Mouse (Mus musculus) kidney, postnatal 10 days (tissue): ENCODE results near the gene Tekt4.
A peak's percentile ranks its signal among the peaks of the same experiment; 100 is the strongest.

ENCODE experiments used
- DNase-seq: peaks from one replicate; pipeline ENCODE4 v3.0.0; 2021; ENCODE audit warnings: mixed read lengths

Gene Tekt4

DNA sequence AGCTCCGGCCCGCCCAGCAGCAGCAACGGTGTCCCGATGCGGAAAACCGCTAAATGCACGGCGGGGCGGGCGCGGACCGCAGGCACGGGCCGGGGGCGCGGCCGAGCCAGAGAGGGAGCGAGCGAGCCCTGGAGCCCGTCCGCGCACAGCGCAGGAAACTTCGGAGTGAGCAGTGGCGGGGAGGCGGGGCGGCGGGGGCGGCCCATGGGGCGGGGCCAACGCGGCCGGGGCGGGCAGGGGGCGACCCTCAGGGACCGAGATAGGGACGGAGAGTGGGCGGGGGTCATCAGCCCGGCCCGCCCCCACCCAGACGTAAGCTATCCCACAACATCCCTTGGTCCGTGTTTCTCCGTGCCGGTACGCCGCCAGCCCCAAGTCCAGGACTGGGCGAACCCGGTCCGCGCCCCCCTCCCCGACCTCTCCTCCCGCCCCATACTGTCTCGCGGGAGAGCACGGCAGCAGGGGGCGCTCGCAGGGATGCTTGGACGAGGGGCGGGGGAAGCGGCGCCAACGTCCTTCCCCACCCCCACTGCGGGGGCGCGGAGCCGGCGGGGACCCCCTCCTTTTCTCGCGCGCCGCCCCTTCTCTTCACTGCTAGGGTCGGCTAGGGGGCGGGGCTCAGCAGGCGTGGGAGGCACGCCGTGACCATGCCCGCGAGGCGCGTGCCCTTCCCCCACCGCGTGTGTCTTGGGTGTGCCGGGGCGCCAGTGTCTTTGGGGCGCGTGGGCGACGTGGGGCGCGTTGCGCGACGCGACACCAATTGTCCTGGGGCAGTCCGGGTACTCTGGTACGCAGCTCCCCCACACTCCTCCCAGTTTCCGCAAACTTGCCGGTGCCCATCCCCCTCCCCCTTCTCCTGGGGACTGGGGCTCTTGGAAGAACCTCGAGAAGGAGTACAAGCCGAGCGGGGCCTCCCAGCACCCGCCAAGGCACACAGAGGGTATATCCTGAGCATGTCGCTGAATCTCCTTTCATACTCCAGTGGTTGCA, 20.5 kb upstream of the Tekt4 start, which contains the start of gene Cacna1h:
Cacna1h (minus strand) TSS at position 167 of the 990 bp plus-strand sequence.
- DNase-seq = peak; percentile 84

- DNase-seq = no peak
Observed at GRCm38 (mm10) chr17:25441417-25441816, 13.0 kb upstream of the Tekt4 start.

GRCm38 (mm10) chr17:25442889-25443288, 11.5 kb upstream of the Tekt4 start:
- DNase-seq = no peak

- no peak for DNase-seq
Observed at GRCm38 (mm10) chr17:25445074-25445473, 9.3 kb upstream of the Tekt4 start.

- no peak for DNase-seq
Observed at GRCm38 (mm10) chr17:25445841-25446240, 8.6 kb upstream of the Tekt4 start.

DNA sequence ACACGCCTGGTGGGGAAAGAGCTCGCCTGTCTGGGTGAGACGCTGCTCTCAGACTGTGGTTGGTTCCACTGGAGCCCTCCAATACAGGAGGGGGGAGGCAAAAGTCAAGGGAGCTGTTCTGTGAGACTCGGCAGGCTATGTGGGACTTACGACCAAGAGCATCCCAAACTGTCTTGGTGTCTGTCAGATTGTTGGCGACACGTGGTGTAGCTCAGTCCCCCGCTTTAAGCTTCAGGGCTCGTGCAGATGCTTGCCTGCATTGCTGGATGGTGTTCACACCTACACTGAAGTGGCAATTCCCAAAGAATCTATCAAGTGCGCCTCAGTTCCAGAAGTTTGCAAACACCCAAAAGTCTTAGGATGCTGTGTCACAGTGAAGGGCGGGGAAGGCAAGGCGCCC, 6.5 kb upstream of the Tekt4 start:
- DNase-seq = no peak

DNA sequence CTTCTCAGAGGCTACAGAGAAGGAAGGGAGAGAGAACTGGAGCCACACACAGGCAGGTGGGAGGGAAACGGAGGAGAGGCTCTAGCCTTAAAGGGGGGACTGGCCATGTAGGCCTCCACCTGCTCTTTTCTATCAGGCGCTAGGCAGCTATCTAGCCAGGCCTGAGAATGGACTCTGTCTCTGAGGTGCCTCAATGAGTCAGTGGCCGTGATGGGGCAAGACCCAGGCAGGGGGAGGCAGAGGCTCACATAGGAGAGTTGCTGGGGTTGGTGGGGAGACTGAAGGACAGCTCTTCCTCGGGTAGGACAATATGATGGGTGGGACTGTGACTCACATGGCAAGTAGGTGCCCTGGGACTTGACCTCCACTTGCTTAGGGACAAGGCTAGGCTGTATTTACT, 4.1 kb upstream of the Tekt4 start:
- DNase-seq = no peak

- DNase-seq = no peak
Observed at GRCm38 (mm10) chr17:25452246-25452965, 2.0 kb upstream of the Tekt4 start.

- no peak for DNase-seq
Observed at GRCm38 (mm10) chr17:25456540-25456939, 2.1 kb downstream of the Tekt4 start.

DNA sequence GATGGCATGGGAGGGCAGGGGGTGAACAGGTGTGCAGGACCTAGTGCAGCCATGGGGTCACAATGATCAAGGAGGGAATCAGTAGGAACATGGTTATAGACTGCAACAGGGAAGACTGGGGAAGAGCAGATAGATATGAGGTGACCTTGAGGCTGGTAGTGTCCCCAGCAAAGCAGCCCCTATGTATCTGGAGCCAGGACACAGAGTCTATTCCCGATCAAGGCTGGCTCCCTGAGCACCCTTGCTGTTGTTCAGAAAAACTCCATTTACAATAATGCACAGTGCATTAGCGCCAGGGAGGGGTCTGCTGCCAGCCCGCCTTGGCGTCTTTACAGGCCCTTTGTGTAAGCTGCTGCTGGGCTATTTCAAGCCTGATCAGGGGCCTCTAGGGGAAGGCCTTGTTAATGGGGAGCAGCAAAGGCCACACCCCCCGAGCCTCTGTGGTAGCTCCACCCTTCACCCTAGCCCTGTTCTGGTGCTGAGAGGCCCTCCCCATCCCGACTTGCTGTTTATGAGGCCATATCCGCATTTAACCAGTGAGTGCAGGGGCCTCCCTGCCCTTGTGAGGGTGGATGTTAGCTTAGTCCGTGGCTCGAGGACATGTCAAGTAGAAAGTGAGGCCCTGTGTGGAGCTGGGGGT, 7.9 kb downstream of the Tekt4 start:
- peak; percentile 33 for DNase-seq

GRCm38 (mm10) chr17:25463326-25463945, 9.0 kb downstream of the Tekt4 start:
- DNase-seq = no peak

DNA sequence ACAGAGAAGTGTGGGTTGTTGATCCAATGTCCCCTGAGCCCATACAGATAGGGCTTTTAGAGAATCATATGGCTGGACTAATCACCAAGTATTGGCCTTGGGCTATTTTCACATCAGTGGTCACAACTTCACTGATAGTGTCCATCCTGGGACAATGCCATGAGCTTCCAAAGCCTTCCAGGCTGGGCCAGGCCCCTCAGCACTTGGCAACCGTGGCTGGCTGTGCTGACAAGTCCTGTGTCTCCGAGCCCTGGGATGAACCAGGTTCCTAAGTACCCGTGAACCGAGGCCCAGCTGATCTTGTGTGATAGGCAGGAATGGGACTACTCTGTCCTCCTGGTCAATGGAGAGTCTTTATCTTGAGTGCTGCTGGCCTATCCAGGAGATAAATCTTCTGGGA, 9.7 kb downstream of the Tekt4 start:
- DNase-seq = no peak

- DNase-seq = no peak
Observed at GRCm38 (mm10) chr17:25466257-25466656, 11.8 kb downstream of the Tekt4 start.

DNA sequence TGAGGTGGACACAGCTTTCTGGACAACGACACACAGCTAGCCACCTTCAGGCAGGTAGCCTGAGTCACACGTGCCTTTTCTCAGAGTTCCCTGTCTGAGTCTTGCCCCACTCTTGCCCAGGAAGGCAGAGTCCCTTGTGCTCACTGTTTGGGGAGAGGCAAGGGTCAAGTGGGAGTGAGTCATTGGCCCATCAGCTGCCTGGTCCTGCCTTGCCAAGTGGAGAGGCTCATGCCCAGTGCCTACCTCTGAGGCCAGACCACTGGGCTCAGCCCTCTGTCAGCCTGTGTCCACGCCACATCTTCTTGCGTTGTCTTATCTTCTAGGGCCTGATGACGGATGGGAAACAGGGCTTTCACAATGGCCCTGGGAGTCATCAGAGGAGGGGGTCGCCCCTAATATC, 13.4 kb downstream of the Tekt4 start:
- no peak for DNase-seq

DNA sequence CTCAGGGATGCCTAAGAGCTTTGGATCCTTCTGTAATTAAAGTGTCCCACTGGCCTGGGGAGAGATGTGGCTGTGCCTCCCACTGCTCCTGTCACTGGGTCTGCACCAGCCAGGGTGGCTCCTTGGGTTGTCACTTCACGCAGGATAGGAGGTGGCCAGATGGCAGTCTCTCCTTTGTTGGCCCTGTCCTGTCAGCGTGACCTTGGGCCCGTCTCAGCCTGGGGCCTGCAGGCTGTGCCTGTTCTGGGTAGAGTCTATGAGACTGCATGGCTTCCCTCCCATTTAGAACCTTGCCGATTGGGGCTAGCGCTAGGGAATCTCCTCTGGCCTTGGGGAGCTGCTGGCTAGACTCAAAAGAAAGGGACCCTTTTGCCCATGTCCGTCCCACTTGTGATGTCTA, 13.9 kb downstream of the Tekt4 start:
- no peak for DNase-seq

DNA sequence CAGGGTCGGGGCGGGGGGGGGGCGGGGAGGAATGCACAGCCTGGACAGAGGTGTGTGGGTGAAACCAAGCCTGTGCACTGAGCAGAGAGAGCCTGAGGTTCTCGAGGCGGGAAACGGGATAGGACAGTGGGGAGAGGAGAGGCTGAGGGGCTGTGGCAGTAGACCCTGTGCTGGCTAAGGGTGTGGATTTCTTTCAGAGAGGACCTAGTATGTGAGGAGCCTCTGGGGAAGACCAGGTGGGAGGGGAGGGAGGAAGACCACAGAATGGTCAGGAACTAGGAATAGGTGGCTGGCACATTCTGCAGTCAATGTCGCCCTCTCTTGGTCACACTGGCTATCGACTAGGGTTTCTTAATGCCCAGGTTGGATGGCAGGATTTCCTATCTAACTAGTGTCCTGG, 15.4 kb downstream of the Tekt4 start:
- peak; percentile 80 for DNase-seq

DNA sequence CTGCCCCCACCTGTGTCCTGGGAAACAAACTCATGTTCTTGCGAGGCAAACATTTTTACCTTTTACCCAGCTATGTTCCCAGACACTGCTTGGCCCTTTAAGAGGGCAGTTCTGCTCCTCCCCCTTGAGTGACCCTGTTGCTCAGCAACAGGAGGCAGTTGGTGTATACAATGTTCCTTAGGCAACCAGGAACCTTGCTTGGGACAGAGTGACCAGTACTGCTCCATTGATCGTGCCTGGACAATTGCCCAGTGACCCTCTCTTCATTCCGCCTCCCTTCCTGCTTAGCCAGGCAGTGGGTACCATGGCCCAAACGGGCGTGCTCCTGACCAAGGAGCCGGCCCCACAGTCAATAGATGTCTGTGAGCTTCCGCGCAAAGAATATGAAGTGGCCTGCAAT, 17.0 kb downstream of the Tekt4 start:
- DNase-seq = peak; percentile 44

DNA sequence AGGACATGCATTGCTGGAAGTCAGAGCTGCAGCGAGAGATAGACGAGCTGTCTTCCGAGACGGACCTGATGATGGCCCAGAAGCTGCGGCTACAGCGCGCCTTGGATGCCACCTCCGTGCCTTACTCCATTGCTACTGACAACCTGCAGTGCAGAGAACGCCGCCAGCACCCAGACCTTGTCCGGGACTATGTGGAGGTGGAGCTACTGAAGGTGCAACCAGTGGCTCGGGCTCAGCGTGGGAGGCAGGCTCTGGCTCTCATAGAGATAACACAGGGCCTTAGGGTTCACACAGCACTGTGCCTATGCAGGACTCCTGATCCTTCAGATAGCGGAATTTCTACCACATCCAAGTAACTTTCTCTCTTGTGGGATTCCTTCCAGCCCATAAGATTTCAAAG, 17.6 kb downstream of the Tekt4 start:
- DNase-seq = no peak

DNA sequence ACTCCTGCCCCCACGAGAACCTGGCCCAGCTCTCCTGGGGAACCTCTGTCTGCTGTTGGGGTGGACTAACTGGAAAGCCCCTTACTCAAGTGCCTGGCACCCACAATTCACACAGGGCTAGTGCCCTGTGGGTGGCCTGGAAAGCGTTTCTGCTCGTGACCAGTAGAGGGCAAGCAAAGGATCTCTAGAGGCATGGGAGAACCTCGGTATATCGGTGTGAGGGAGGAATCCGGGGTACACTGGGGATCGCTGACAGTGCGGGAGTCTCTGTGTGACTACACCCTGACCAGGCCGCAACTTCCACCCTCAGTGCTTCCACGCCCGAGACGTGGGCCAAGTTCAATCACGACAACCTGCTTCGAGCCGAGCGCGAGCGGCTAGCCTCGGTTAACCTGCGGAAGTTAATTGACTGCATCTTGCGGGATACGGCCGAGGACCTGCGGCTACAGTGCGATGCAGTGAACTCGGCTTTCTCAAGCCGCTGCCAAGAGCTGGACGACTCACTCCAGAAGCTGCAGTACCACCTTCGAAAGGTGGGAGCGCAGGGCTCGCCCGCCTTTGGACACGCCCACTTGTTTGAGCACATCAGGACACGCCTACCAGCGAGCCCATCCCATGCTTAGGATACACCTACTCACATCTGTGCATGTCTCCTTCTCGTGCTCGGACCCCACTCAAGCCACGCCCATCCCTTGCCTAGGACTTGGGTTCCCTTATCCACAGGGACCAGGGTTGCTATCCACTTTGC, 20.1 kb downstream of the Tekt4 start:
- peak; percentile 81 for DNase-seq

DNA sequence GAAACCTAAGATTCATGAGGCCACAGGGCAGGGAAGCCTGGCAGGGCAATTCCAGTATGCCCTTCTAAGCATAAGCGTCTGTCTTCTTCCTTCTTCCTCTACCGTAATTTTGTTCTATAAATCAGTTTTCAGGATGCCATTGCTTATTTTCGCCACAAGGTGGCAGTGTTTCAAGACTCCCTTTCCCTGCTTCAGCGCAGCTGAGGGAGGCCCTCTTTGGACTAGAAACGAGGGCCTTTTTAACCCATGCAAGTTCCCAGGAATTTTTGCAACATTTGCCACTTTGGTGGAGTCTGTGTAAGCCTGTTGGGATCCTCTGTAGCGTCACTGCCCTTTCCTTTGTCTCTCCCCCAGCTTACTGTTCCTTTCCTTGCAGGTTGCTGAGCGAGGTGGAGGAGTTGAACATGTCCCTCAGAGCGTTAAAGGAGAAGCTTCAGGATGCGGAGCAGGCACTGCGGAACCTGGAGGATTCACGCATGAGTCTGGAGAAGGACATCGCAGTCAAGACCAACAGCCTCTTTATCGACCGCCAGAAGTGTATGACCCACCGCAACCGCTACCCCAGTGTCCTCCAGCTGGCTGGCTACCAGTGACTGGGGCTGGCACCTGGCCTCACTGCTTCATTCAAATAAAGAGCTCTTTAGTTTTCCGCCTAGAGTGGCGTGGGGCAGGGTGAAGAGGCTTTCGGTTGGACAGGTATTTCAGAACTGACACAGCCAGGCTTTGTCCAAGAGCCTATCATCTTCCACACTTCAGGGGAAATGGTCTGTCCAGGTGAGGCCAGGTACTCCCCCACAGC, 21.7 kb downstream of the Tekt4 start:
- DNase-seq = peak; percentile 67

DNA sequence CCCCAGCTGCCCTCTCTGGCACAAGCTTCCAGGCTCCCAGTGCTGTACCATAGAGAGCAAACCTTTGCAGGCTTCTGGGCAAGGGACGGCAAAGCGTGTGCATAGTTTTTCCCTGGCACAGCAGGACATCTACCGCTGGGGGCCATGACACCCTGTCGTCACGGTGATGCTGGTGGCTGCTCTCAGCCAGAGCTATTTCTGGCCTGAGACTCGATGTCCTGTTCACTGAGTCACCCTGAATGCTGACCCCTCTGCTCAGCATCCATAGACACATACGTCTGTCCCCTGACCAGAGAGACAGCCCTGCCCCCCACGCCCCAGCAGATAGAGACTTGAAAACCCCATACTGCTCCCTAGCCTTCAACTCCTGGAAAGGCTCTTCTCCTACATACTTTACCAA, 25.7 kb downstream of the Tekt4 start:
- DNase-seq = no peak
